Mouse (Mus musculus) ES-Bruce4 (cell line): ENCODE results near the gene AW011738.

Experiments used
- CTCF ChIP-seq: IDR thresholded peaks from one replicate; pipeline ENCODE4 v1.8.1; 2011; ENCODE audit warnings: low read depth, low read length
- POLR2A ChIP-seq: IDR thresholded peaks from one replicate; pipeline ENCODE4 v1.8.1; 2011; ENCODE audit warnings: low read length; ENCODE audit not compliant: insufficient read depth

- TF ChIP-seq POLR2A (no peak), CTCF (no peak)
Measured at GRCm38 (mm10) chr4:156213134-156213533, 10.0 kb downstream of the AW011738 start.
